Mouse (Mus musculus) neural tube, embryonic 13.5 days (tissue): Measurements from ENCODE around the gene Stx1b. TPM values are rescaled to one million over a fixed set of nuclear protein-coding genes. Genes with fewer than 3 reads are reported as not detected.

ENCODE experiments used
- ATAC-seq: fragments of 200-750 bp; cut with Nextera tagmentation; 2 replicates; pipeline ENCODE4 v1.8.0; 2017; ENCODE audit warnings: low read depth, mild to moderate bottlenecking, moderate TSS enrichment, moderate library complexity
- H3K27ac ChIP-seq: fragments of 300-500 bp; sonication (generic); replicated peaks from 2 replicates; pipeline ENCODE4 v1.5.1; 2015; ENCODE audit warnings: moderate library complexity, mild to moderate bottlenecking, inconsistent platforms
- H3K27me3 ChIP-seq: fragments of 300-500 bp; sonication (generic); 2 replicates; pipeline ENCODE4 v1.6.1; 2015; ENCODE audit warnings: mild to moderate bottlenecking, inconsistent platforms
- H3K36me3 ChIP-seq: fragments of 300-500 bp; sonication (generic); 2 replicates; pipeline ENCODE4 v1.6.1; 2015; ENCODE audit warnings: mild to moderate bottlenecking, inconsistent platforms
- H3K4me1 ChIP-seq: fragments of 300-500 bp; sonication (generic); replicated peaks from 2 replicates; pipeline ENCODE4 v1.6.1; 2015; ENCODE audit warnings: inconsistent platforms
- H3K4me2 ChIP-seq: fragments of 300-500 bp; sonication (generic); 2 replicates; pipeline ENCODE4 v1.6.1; 2015; ENCODE audit warnings: inconsistent platforms, mild to moderate bottlenecking, moderate library complexity
- H3K4me3 ChIP-seq: fragments of 300-500 bp; sonication (generic); 2 replicates; pipeline ENCODE4 v1.5.1; 2015; ENCODE audit warnings: mild to moderate bottlenecking, inconsistent platforms
- H3K9ac ChIP-seq: fragments of 300-500 bp; sonication (generic); 2 replicates; pipeline ENCODE4 v1.6.1; 2015; ENCODE audit warnings: moderate library complexity, mild to moderate bottlenecking, inconsistent platforms
- H3K9me3 ChIP-seq: fragments of 300-500 bp; sonication (generic); 2 replicates; pipeline ENCODE4 v1.6.1; 2016; ENCODE audit warnings: inconsistent platforms
- WGBS: fragments of 180-500 bp; shearing (Covaris S2); methylation state at CpG from one replicate; pipeline ENCODE4 v1.1.7; 2015; 5-methylcytosine and 5-hydroxymethylcytosine counted together
- polyA plus RNA-seq: library from polyadenylated mRNA; unstranded; fragments of >200 nt; fragmentation: Nextera tagmentation; extraction: Ambion mirVana; gene quantifications from 2 replicates; pipeline ENCODE4 v1.2.1, GENCODE M21; 2015

The Stx1b gene
- polyA plus RNA-seq, 1 experiment from 2014 or later = 38.4 TPM

DNA sequence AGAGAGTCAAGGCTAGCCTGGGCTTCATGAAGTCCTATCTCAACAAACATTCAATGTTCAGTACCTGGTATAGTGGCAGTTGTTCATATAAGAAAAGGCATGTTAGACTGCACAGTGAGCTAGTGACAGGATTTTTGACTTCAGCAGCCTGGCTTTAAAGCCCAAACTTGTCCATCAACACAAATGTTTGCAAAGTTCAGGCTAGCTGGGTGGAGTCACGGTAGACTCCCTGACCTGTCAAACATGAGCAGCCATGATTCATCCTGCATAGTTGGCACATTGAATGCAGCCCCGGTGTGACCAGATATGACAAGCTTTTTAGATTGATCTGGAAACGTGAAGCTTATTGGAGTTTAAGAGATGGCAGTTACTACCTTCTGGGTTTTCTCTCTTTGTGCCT, 52.3 kb downstream of the Stx1b start:
- no peaks in the 10 kb centered on the region for H3K9me3 ChIP-seq
- ATAC-seq = no peak
- H3K27me3 ChIP-seq = no peaks in the 10 kb centered on the region
- H3K36me3 ChIP-seq = peaks cover 17% of the 10 kb centered on the region
- peaks cover 38% of the 10 kb centered on the region for H3K4me1 ChIP-seq
- H3K4me2 ChIP-seq = no peak overlapping the region
- H3K9ac ChIP-seq = no peak overlapping the region
- 79% methylated on average over 3 of the region's 3 CpGs for WGBS
- H3K4me3 ChIP-seq = no peak overlapping the region
- no peak overlapping the region for H3K27ac ChIP-seq

- no peaks in the 10 kb centered on the region for H3K9me3 ChIP-seq
- H3K27ac ChIP-seq = no peak overlapping the region
- peaks cover 38% of the 10 kb centered on the region for H3K4me1 ChIP-seq
- whole genome bisulfite sequencing = 75% methylated on average over 5 of the region's 5 CpGs
- H3K9ac ChIP-seq = peak overlapping the region; percentile 80
- no peak for ATAC-seq
- H3K4me3 ChIP-seq = peak overlapping the region; percentile 48; the same call in 1 of the 2 replicates
- no peaks in the 10 kb centered on the region for H3K27me3 ChIP-seq
- H3K36me3 ChIP-seq = peaks cover 25% of the 10 kb centered on the region
- peak overlapping the region; percentile 74; the same call in 1 of the 2 replicates for H3K4me2 ChIP-seq
Observed at GRCm38 (mm10) chr7:127771262-127771661, 53.1 kb downstream of the Stx1b start.

GRCm38 (mm10) chr7:127770039-127770905, 54.1 kb downstream of the Stx1b start:
- Histone ChIP-seq H3K27me3 (no peaks in the 10 kb centered on the region), H3K9ac (peak overlapping the region; percentile 80), H3K27ac (peak overlapping the region; percentile 74), H3K4me1 (peaks cover 31% of the 10 kb centered on the region), H3K4me3 (peak overlapping the region; percentile 48), H3K36me3 (peaks cover 35% of the 10 kb centered on the region), H3K4me2 (peak overlapping the region; percentile 74), H3K9me3 (no peaks in the 10 kb centered on the region)
- 5% methylated on average over 27 of the region's 27 CpGs for WGBS
- ATAC-seq = peak; percentile 28

GRCm38 (mm10) chr7:127769651-127770038, 54.7 kb downstream of the Stx1b start, which contains the start of gene Orai3:
Gene Orai3, plus strand, starts transcription at chr7:127769815.
- Histone ChIP-seq H3K27ac (peak within 1 kb of the TSS; percentile 74), H3K9ac (peak within 1 kb of the TSS; percentile 80), H3K4me3 (peak within 1 kb of the TSS; percentile 48), H3K36me3 (peaks cover 41% of the 10 kb centered on the region), H3K4me2 (peak within 1 kb of the TSS; percentile 74), H3K4me1 (peaks cover 31% of the 10 kb centered on the region), H3K9me3 (no peaks in the 10 kb centered on the region), H3K27me3 (no peaks in the 10 kb centered on the region)
- peak; percentile 67 for ATAC-seq
- WGBS = under 1% methylated on average over 24 of the region's 24 CpGs

DNA sequence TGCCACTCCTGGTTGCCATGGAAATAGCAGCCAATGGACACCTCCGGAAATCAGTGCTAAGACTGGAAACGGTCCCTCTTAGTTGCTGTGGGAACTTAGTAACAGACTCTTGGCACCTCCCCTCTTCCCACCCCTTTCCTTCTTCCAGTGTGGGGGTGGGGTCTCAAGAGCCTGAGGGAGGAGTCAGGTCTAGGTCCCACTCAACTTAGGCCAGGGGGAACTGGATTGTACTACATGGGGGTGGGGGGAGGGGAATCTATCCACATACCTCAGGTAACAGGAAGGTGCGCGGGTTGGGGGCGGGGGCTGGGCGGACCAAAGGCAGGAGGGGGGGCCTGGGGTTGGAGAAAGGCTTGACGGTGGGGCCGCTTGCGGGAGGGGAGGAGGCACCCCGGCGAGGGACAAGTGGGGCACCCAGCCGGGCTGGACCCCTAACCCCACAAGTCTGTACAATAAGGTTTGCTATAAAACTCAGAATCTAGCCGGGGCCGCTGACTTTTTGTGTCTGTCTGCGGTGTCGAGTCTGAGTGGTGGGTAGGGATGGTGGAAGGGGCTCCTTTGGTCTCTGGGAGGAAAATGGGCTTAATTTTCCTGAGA, 55.3 kb downstream of the Stx1b start:
- Histone ChIP-seq H3K4me1 (peaks cover 31% of the 10 kb centered on the region), H3K36me3 (peaks cover 47% of the 10 kb centered on the region), H3K27me3 (no peaks in the 10 kb centered on the region), H3K9me3 (no peaks in the 10 kb centered on the region), H3K9ac (peak overlapping the region; percentile 80), H3K27ac (peak overlapping the region; percentile 74), H3K4me2 (peak overlapping the region; percentile 74), H3K4me3 (peak overlapping the region; percentile 48)
- under 1% methylated on average over 16 of the region's 16 CpGs for WGBS
- peak; percentile 83 for ATAC-seq

GRCm38 (mm10) chr7:127768346-127768996, 55.9 kb downstream of the Stx1b start:
- H3K27me3 ChIP-seq = no peaks in the 10 kb centered on the region
- peak overlapping the region; percentile 74 for H3K4me2 ChIP-seq
- 51% methylated on average over 13 of the region's 13 CpGs for WGBS
- H3K9ac ChIP-seq = no peak overlapping the region
- peaks cover 53% of the 10 kb centered on the region for H3K36me3 ChIP-seq
- H3K27ac ChIP-seq = 0 out of 2 replicates have a peak overlapping the region, but pooled peaks have one; percentile 33
- H3K9me3 ChIP-seq = no peaks in the 10 kb centered on the region
- peak; percentile 18 for ATAC-seq
- peaks cover 31% of the 10 kb centered on the region for H3K4me1 ChIP-seq
- H3K4me3 ChIP-seq = no peak overlapping the region; the same call in 1 of the 2 replicates

- no peaks in the 10 kb centered on the region for H3K9me3 ChIP-seq
- no peaks in the 10 kb centered on the region for H3K27me3 ChIP-seq
- H3K36me3 ChIP-seq = peaks cover 57% of the 10 kb centered on the region
- H3K4me2 ChIP-seq = no peak overlapping the region
- H3K4me1 ChIP-seq = peaks cover 31% of the 10 kb centered on the region
- H3K4me3 ChIP-seq = no peak overlapping the region
- no peak for ATAC-seq
- 96% methylated on average over 19 of the region's 19 CpGs for WGBS
- H3K9ac ChIP-seq = no peak overlapping the region
- no peak overlapping the region for H3K27ac ChIP-seq
Observed at GRCm38 (mm10) chr7:127767671-127768345, 56.5 kb downstream of the Stx1b start.

DNA sequence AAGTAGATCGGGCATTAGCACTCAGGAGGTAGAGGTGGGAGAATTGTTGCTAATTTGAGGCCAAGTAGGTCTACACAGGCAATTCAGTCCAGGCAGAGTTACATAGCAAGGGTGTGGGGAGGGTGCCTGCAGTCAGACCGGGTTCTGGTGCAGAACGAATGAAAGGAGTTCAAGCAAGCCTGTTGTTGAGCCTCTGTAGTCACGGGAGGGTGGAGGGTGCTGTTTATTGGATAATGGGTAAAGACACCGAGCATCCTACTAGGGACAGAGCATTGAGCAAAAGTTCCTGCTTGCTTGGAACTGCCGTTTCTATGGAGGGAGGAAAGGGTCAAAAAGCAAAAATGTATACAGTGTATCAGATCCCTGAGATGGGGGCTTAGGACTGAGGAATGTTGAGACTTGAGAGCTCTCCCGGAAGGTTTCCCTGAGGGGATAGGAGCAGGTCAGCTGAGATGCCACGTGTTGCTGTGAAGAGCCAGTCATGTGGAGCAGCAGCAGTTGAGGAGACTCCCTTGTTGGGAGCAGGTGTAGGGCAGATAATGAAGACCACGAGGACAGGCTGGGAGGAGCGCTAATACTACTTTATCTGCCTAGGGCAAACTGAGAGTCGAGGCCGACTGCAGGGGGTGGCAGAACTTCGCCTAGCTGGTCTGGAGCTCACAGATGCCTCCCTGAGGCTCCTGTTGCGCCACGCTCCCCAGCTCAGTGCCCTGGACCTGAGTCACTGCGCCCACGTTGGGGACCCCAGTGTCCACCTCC, 57.3 kb downstream of the Stx1b start:
- no peak for ATAC-seq
- H3K4me2 ChIP-seq = no peak overlapping the region
- peaks cover 65% of the 10 kb centered on the region for H3K36me3 ChIP-seq
- no peak overlapping the region for H3K4me3 ChIP-seq
- 80% methylated on average over 17 of the region's 17 CpGs for WGBS
- no peaks in the 10 kb centered on the region for H3K9me3 ChIP-seq
- no peak overlapping the region for H3K27ac ChIP-seq
- peaks cover 31% of the 10 kb centered on the region for H3K4me1 ChIP-seq
- no peaks in the 10 kb centered on the region for H3K27me3 ChIP-seq
- H3K9ac ChIP-seq = no peak overlapping the region

DNA sequence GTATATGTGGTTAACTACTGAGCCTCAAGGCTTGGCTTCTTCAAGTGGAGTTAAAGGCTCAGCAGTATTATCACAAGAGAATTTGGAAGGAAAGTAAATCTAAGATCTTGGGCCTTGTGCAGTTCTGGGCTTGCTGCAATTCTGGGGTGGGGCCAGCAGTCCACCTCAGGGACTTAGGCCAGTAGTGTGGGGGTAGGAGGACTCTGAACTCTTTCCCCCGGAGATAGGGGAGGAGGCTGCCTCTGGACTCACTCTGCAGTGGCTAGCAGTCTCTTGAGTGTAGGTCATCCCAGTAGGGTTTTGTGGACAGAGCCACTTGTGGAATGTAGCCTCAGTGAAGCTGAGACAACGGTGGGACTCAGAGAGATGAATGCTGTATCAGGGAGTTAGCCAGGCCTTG, 58.6 kb downstream of the Stx1b start:
- Histone ChIP-seq H3K9ac (no peak overlapping the region), H3K36me3 (peaks cover 77% of the 10 kb centered on the region), H3K4me2 (no peak overlapping the region), H3K27me3 (no peaks in the 10 kb centered on the region), H3K27ac (no peak overlapping the region), H3K4me3 (no peak overlapping the region), H3K9me3 (no peaks in the 10 kb centered on the region), H3K4me1 (peaks cover 27% of the 10 kb centered on the region)
- ATAC-seq = no peak
- 87% methylated on average over 2 of the region's 2 CpGs for WGBS

DNA sequence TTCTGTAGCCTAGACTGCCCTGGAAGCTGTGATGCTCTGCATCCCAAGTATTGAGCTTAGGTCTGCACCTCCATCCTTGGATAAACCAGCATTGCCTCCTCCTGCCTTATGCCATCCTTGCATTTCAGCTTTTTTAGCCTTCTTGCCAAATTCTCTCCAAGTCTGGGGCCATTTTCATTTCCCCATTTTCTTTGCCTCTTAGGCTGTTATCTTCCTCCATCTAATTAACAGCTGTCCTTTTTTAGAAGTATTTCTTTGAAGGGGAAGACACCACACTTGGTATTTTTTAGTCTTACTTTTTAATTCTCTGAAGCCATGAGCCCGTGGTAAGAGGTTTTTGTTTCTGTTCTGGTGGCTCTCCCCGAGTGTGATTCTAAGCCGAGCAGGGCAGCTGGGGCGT, 60.7 kb downstream of the Stx1b start:
- no peaks in the 10 kb centered on the region for H3K9me3 ChIP-seq
- H3K27ac ChIP-seq = no peak overlapping the region
- H3K4me1 ChIP-seq = peaks cover 6% of the 10 kb centered on the region
- no peak overlapping the region for H3K4me3 ChIP-seq
- WGBS = 89% methylated on average over 4 of the region's 4 CpGs
- H3K4me2 ChIP-seq = no peak overlapping the region
- no peaks in the 10 kb centered on the region for H3K27me3 ChIP-seq
- no peak overlapping the region for H3K9ac ChIP-seq
- ATAC-seq = no peak
- H3K36me3 ChIP-seq = peaks cover 94% of the 10 kb centered on the region

- Histone ChIP-seq H3K27ac (no peak overlapping the region), H3K4me3 (no peak overlapping the region), H3K4me1 (peaks cover 20% of the 10 kb centered on the region), H3K9ac (no peak overlapping the region), H3K27me3 (no peaks in the 10 kb centered on the region), H3K36me3 (peaks cover 94% of the 10 kb centered on the region), H3K4me2 (no peak overlapping the region), H3K9me3 (no peaks in the 10 kb centered on the region)
- WGBS = 40% methylated on average over 7 of the region's 7 CpGs
- no peak for ATAC-seq
Observed at GRCm38 (mm10) chr7:127761026-127761425, 63.3 kb downstream of the Stx1b start.
